Mouse (Mus musculus) ovary, postnatal 14 days (tissue): Measurements from ENCODE around the gene Pyroxd2.
A peak's percentile ranks its signal among the peaks of the same experiment; 100 is the strongest.

Experiments used
- DNase-seq: peaks from one replicate; pipeline ENCODE4 v3.0.0; 2022; ENCODE audit warnings: low spot score

The Pyroxd2 gene

GRCm38 (mm10) chr19:42745084-42745868 is 7.3 kb downstream of the Pyroxd2 start:
- DNase-seq = no peak

- peak; percentile 45 for DNase-seq
Measured at GRCm38 (mm10) chr19:42744162-42744586, 8.4 kb downstream of the Pyroxd2 start.

GRCm38 (mm10) chr19:42743261-42743660 is 9.3 kb downstream of the Pyroxd2 start:
- DNase-seq = no peak

GRCm38 (mm10) chr19:42741884-42742283 is 10.7 kb downstream of the Pyroxd2 start:
- no peak for DNase-seq

GRCm38 (mm10) chr19:42740163-42740899 is 12.2 kb downstream of the Pyroxd2 start:
- no peak for DNase-seq

GRCm38 (mm10) chr19:42739734-42740133 is 12.8 kb downstream of the Pyroxd2 start:
- DNase-seq = no peak

- no peak for DNase-seq
Measured at GRCm38 (mm10) chr19:42737753-42738152, 14.8 kb downstream of the Pyroxd2 start.

- DNase-seq = no peak
Measured at GRCm38 (mm10) chr19:42734982-42735381, 17.6 kb downstream of the Pyroxd2 start.

- DNase-seq = no peak
Measured at GRCm38 (mm10) chr19:42727424-42727823, 25.2 kb downstream of the Pyroxd2 start.

- DNase-seq = no peak
Measured at GRCm38 (mm10) chr19:42726766-42727165, 25.8 kb downstream of the Pyroxd2 start.

- no peak for DNase-seq
Measured at GRCm38 (mm10) chr19:42725973-42726350, 26.6 kb downstream of the Pyroxd2 start.

- DNase-seq = no peak
Measured at GRCm38 (mm10) chr19:42725056-42725972, 27.3 kb downstream of the Pyroxd2 start.

GRCm38 (mm10) chr19:42723302-42723701 is 29.3 kb downstream of the Pyroxd2 start:
- DNase-seq = no peak

GRCm38 (mm10) chr19:42722500-42722899 is 30.1 kb downstream of the Pyroxd2 start:
- DNase-seq = peak; percentile 6

GRCm38 (mm10) chr19:42718101-42718500 is 34.5 kb downstream of the Pyroxd2 start:
- no peak for DNase-seq

GRCm38 (mm10) chr19:42717668-42718067 is 34.9 kb downstream of the Pyroxd2 start:
- DNase-seq = no peak

GRCm38 (mm10) chr19:42716507-42716906 is 36.1 kb downstream of the Pyroxd2 start:
- no peak for DNase-seq

GRCm38 (mm10) chr19:42713770-42714169 is 38.8 kb downstream of the Pyroxd2 start:
- no peak for DNase-seq

- no peak for DNase-seq
Measured at GRCm38 (mm10) chr19:42699426-42699825, 53.1 kb downstream of the Pyroxd2 start.

GRCm38 (mm10) chr19:42698576-42698975 is 54.0 kb downstream of the Pyroxd2 start:
- DNase-seq = no peak

- DNase-seq = no peak
Measured at GRCm38 (mm10) chr19:42697336-42697735, 55.2 kb downstream of the Pyroxd2 start.

- no peak for DNase-seq
Measured at GRCm38 (mm10) chr19:42690256-42690655, 62.3 kb downstream of the Pyroxd2 start.
